Mouse (Mus musculus) MEL (cell line): Measurements from ENCODE around the gene Rad51b. TPM values are rescaled to one million over a fixed set of nuclear protein-coding genes. Genes with fewer than 3 reads are reported as not detected.

ENCODE experiments used
- DNase-seq: peaks from one replicate; pipeline ENCODE4 v3.0.0; 2011; ENCODE audit warnings: low read depth, low spot score
- H3K27ac ChIP-seq: 2 replicates; pipeline ENCODE4 v1.5.1; 2012; ENCODE audit warnings: low read depth, mild to moderate bottlenecking, control low read depth, low read length, moderate library complexity; ENCODE audit not compliant: control insufficient read depth
- H3K27me3 ChIP-seq, 2 experiments: fragments of 150-350 bp in 1 of 2; sonication (generic) in 1 of 2; 2 replicates each; pipeline ENCODE4 v1.6.1; 2012; ENCODE audit warnings: low read length in 2 of 2, mild to moderate bottlenecking in 2 of 2, improper control_type of control experiment in 1 of 2, moderate library complexity in 1 of 2; ENCODE audit not compliant: insufficient read depth in 2 of 2, control insufficient read depth in 1 of 2
- H3K36me3 ChIP-seq, 2 experiments: 2 replicates each; pipeline ENCODE4 v1.6.1; 2012 to 2014; ENCODE audit warnings: low read length in 2 of 2, improper control_type of control experiment in 1 of 2, inconsistent platforms in 1 of 2, mild to moderate bottlenecking in 1 of 2; ENCODE audit not compliant: insufficient read depth in 2 of 2, control insufficient read depth in 1 of 2
- H3K4me1 ChIP-seq, 2 experiments: fragments of 150-350 bp in 1 of 2; sonication (generic) in 1 of 2; 2 replicates each; pipeline ENCODE4 v1.6.1; 2012; ENCODE audit warnings: low read length in 2 of 2, improper control_type of control experiment in 1 of 2, mild to moderate bottlenecking in 1 of 2; ENCODE audit not compliant: insufficient read depth in 2 of 2, control insufficient read depth in 1 of 2
- H3K4me3 ChIP-seq, 2 experiments: fragments of 150-350 bp in 1 of 2; sonication (generic) in 1 of 2; 2 replicates each; pipeline ENCODE4 v1.5.1; 2012; ENCODE audit warnings: low read depth in 2 of 2, low read length in 2 of 2, mild to moderate bottlenecking in 2 of 2, moderate library complexity in 2 of 2, control low read depth in 1 of 2, improper control_type of control experiment in 1 of 2; ENCODE audit not compliant: control insufficient read depth in 1 of 2, insufficient read depth in 1 of 2
- H3K79me2 ChIP-seq: 2 replicates; pipeline ENCODE4 v1.6.1; 2012; ENCODE audit warnings: mild to moderate bottlenecking, low read length, moderate library complexity; ENCODE audit not compliant: control insufficient read depth, poor library complexity, insufficient read depth
- H3K9ac ChIP-seq: 2 replicates; pipeline ENCODE4 v1.6.1; 2012; ENCODE audit warnings: low read depth, mild to moderate bottlenecking, control low read depth, low read length, moderate library complexity; ENCODE audit not compliant: control insufficient read depth, poor library complexity, severe bottlenecking
- H3K9me3 ChIP-seq: fragments of 150-350 bp; sonication (generic); replicated peaks from 2 replicates; pipeline ENCODE4 v1.6.1; 2012; ENCODE audit warnings: mild to moderate bottlenecking, low read length, improper control_type of control experiment, moderate library complexity; ENCODE audit not compliant: insufficient read depth
- CHD1 ChIP-seq: IDR thresholded peaks from 2 replicates; pipeline ENCODE4 v1.6.1; 2012; ENCODE audit warnings: low read depth, mild to moderate bottlenecking, inconsistent platforms, low read length, improper control_type of control experiment
- ELF1 ChIP-seq: IDR thresholded peaks from 2 replicates; pipeline ENCODE4 v1.6.1; 2014; ENCODE audit warnings: low read depth, mild to moderate bottlenecking, inconsistent platforms, low read length, improper control_type of control experiment, moderate library complexity
- MAFK ChIP-seq: IDR thresholded peaks from 2 replicates; pipeline ENCODE4 v1.6.1; 2011; ENCODE audit warnings: low read depth, mild to moderate bottlenecking, low read length, improper control_type of control experiment, borderline replicate concordance
- MAX ChIP-seq: IDR thresholded peaks from 2 replicates; pipeline ENCODE4 v1.6.1; 2011; ENCODE audit warnings: low read length, improper control_type of control experiment
- MEF2A ChIP-seq: IDR thresholded peaks from 2 replicates; pipeline ENCODE4 v1.6.1; 2014; ENCODE audit warnings: low read depth, mild to moderate bottlenecking, inconsistent platforms, low read length, improper control_type of control experiment; ENCODE audit not compliant: poor library complexity, insufficient replicate concordance, severe bottlenecking; ENCODE audit errors: extremely low read depth
- MYB ChIP-seq: IDR thresholded peaks from 2 replicates; pipeline ENCODE4 v1.6.1; 2011; ENCODE audit warnings: mild to moderate bottlenecking, low read depth, low read length, improper control_type of control experiment
- NELFE ChIP-seq: IDR thresholded peaks from 2 replicates; pipeline ENCODE4 v1.6.1; 2011; ENCODE audit warnings: low read depth, low read length, improper control_type of control experiment
- POLR2AphosphoS2 ChIP-seq: IDR thresholded peaks from 2 replicates; pipeline ENCODE4 v1.6.1; 2011; ENCODE audit warnings: low read length, improper control_type of control experiment
- RCOR1 ChIP-seq: IDR thresholded peaks from 2 replicates; pipeline ENCODE4 v1.6.1; 2012; ENCODE audit warnings: low read depth, mild to moderate bottlenecking, inconsistent platforms, low read length, improper control_type of control experiment
- SMC3 ChIP-seq: IDR thresholded peaks from 2 replicates; pipeline ENCODE4 v1.6.1; 2011; ENCODE audit warnings: low read depth, low read length, improper control_type of control experiment
- TAL1 ChIP-seq: IDR thresholded peaks from 2 replicates; pipeline ENCODE4 v1.6.1; 2012; ENCODE audit warnings: mild to moderate bottlenecking, inconsistent platforms, low read length, moderate library complexity, mixed read lengths
- UBTF ChIP-seq: IDR thresholded peaks from 2 replicates; pipeline ENCODE4 v1.6.1; 2012; ENCODE audit warnings: low read depth, mild to moderate bottlenecking, inconsistent platforms, low read length, improper control_type of control experiment, moderate library complexity, borderline replicate concordance; ENCODE audit not compliant: insufficient read depth
- USF1 ChIP-seq: IDR thresholded peaks from 2 replicates; pipeline ENCODE4 v1.6.1; 2014; ENCODE audit warnings: low read depth, mild to moderate bottlenecking, inconsistent platforms, low read length, improper control_type of control experiment, moderate library complexity
- ZNF384 ChIP-seq: IDR thresholded peaks from 2 replicates; pipeline ENCODE4 v1.6.1; 2012; ENCODE audit warnings: low read depth, mild to moderate bottlenecking, inconsistent platforms, low read length, improper control_type of control experiment
- polyA plus RNA-seq, 2 experiments: library from polyadenylated mRNA; stranded (reverse) in 1 of 2; unstranded in 1 of 2; fragments of >175 nt in 1 of 2; fragments of >200 nt in 1 of 2; gene quantifications; 2 replicates each; pipeline versions ENCODE4 v1.2.1 to v1.2.4; 2012; ENCODE audit warnings: low replicate concordance in 2 of 2, low read depth in 1 of 2; ENCODE audit not compliant: insufficient read length in 2 of 2, insufficient read depth in 1 of 2, missing spikeins in 1 of 2
- total RNA-seq: library from RNA; depleted of rRNA; stranded (reverse); fragments of 300-350 nt; gene quantifications from 2 replicates; pipeline ENCODE4 v1.2.3, GENCODE M21; 2012

Rad51b gene
- total and polyA plus RNA-seq, 3 experiments = 3.6 to 5.7 TPM; not detected in 1

- no peak for TF ChIP-seq MEF2A
- no peak for TF ChIP-seq ZNF384
- no peak for TF ChIP-seq MAFK
Measured at GRCm38 (mm10) chr12:79750253-79751125, 453.4 kb downstream of the Rad51b start (continued).

GRCm38 (mm10) chr12:79751781-79752180 is 454.7 kb downstream of the Rad51b start:
- no peak overlapping the region for H3K9ac ChIP-seq
- peaks cover 3 to 8% of the 10 kb centered on the region in 2 experiments for H3K4me1 ChIP-seq
- no peak overlapping the region for H3K27ac ChIP-seq
- no peaks in the 10 kb centered on the region for H3K9me3 ChIP-seq
- TF ChIP-seq ELF1 (no peak), CHD1 (no peak), NELFE (no peak), TAL1 (no peak), MEF2A (no peak), MAX (no peak), UBTF (no peak)
- no peaks in the 10 kb centered on the region for H3K27me3 ChIP-seq
- no peak for DNase-seq
- no peaks in the 10 kb centered on the region for H3K79me2 ChIP-seq
- peaks cover 0 to 6% of the 10 kb centered on the region in 2 experiments; a peak in 2 of 4 replicates for H3K36me3 ChIP-seq
- H3K4me3 ChIP-seq = no peak overlapping the region

GRCm38 (mm10) chr12:79752189-79752588 is 455.1 kb downstream of the Rad51b start:
- H3K9me3 ChIP-seq = no peaks in the 10 kb centered on the region
- DNase-seq = no peak
- no peaks in the 10 kb centered on the region for H3K27me3 ChIP-seq
- TF ChIP-seq MYB (no peak), POLR2AphosphoS2 (no peak)
- peaks cover 3 to 8% of the 10 kb centered on the region in 2 experiments for H3K4me1 ChIP-seq
- H3K4me3 ChIP-seq = no peak overlapping the region
- H3K27ac ChIP-seq = no peak overlapping the region
- no peaks in the 10 kb centered on the region for H3K79me2 ChIP-seq
- no peak overlapping the region for H3K9ac ChIP-seq
- peaks cover 0 to 6% of the 10 kb centered on the region in 2 experiments; a peak in 2 of 4 replicates for H3K36me3 ChIP-seq

- Histone ChIP-seq H3K27ac (no peak overlapping the region), H3K36me3 (peaks cover 0 to 2% of the 10 kb centered on the region in 2 experiments; a peak in 1 of 4 replicates), H3K4me3 (no peak overlapping the region), H3K4me1 (peaks cover 0 to 3% of the 10 kb centered on the region in 2 experiments; a peak in 1 of 4 replicates), H3K27me3 (no peaks in the 10 kb centered on the region), H3K9me3 (no peaks in the 10 kb centered on the region), H3K79me2 (no peaks in the 10 kb centered on the region), H3K9ac (no peak overlapping the region)
- TF ChIP-seq RCOR1 (no peak), CHD1 (no peak), USF1 (no peak), MEF2A (no peak), SMC3 (no peak)
- no peak for DNase-seq
Measured at GRCm38 (mm10) chr12:79755617-79756016, 458.5 kb downstream of the Rad51b start.
